Mouse (Mus musculus) MEL (cell line): ENCODE measurements around the gene Sfrp4. TPM values are rescaled to one million over a fixed set of nuclear protein-coding genes. Genes with fewer than 3 reads are reported as not detected.

Experiments
- DNase-seq: peaks from one replicate; pipeline ENCODE4 v3.0.0; 2011; ENCODE audit warnings: low read depth, low spot score
- H3K27ac ChIP-seq: 2 replicates; pipeline ENCODE4 v1.5.1; 2012; ENCODE audit warnings: low read depth, mild to moderate bottlenecking, control low read depth, low read length, moderate library complexity; ENCODE audit not compliant: control insufficient read depth
- H3K27me3 ChIP-seq, 2 experiments: fragments of 150-350 bp in 1 of 2; sonication (generic) in 1 of 2; 2 replicates each; pipeline ENCODE4 v1.6.1; 2012; ENCODE audit warnings: low read length in 2 of 2, mild to moderate bottlenecking in 2 of 2, improper control_type of control experiment in 1 of 2, moderate library complexity in 1 of 2; ENCODE audit not compliant: insufficient read depth in 2 of 2, control insufficient read depth in 1 of 2
- H3K36me3 ChIP-seq, 2 experiments: 2 replicates each; pipeline ENCODE4 v1.6.1; 2012 to 2014; ENCODE audit warnings: low read length in 2 of 2, improper control_type of control experiment in 1 of 2, inconsistent platforms in 1 of 2, mild to moderate bottlenecking in 1 of 2; ENCODE audit not compliant: insufficient read depth in 2 of 2, control insufficient read depth in 1 of 2
- H3K4me1 ChIP-seq, 2 experiments: fragments of 150-350 bp in 1 of 2; sonication (generic) in 1 of 2; 2 replicates each; pipeline ENCODE4 v1.6.1; 2012; ENCODE audit warnings: low read length in 2 of 2, improper control_type of control experiment in 1 of 2, mild to moderate bottlenecking in 1 of 2; ENCODE audit not compliant: insufficient read depth in 2 of 2, control insufficient read depth in 1 of 2
- H3K4me3 ChIP-seq, 2 experiments: fragments of 150-350 bp in 1 of 2; sonication (generic) in 1 of 2; 2 replicates each; pipeline ENCODE4 v1.5.1; 2012; ENCODE audit warnings: low read depth in 2 of 2, low read length in 2 of 2, mild to moderate bottlenecking in 2 of 2, moderate library complexity in 2 of 2, control low read depth in 1 of 2, improper control_type of control experiment in 1 of 2; ENCODE audit not compliant: control insufficient read depth in 1 of 2, insufficient read depth in 1 of 2
- H3K79me2 ChIP-seq: 2 replicates; pipeline ENCODE4 v1.6.1; 2012; ENCODE audit warnings: mild to moderate bottlenecking, low read length, moderate library complexity; ENCODE audit not compliant: control insufficient read depth, poor library complexity, insufficient read depth
- H3K9ac ChIP-seq: 2 replicates; pipeline ENCODE4 v1.6.1; 2012; ENCODE audit warnings: low read depth, mild to moderate bottlenecking, control low read depth, low read length, moderate library complexity; ENCODE audit not compliant: control insufficient read depth, poor library complexity, severe bottlenecking
- H3K9me3 ChIP-seq: fragments of 150-350 bp; sonication (generic); replicated peaks from 2 replicates; pipeline ENCODE4 v1.6.1; 2012; ENCODE audit warnings: mild to moderate bottlenecking, low read length, improper control_type of control experiment, moderate library complexity; ENCODE audit not compliant: insufficient read depth
- BHLHE40 ChIP-seq: IDR thresholded peaks from 2 replicates; pipeline ENCODE4 v1.6.1; 2012; ENCODE audit warnings: low read depth, mild to moderate bottlenecking, inconsistent platforms, low read length, improper control_type of control experiment, borderline replicate concordance
- CHD1 ChIP-seq: IDR thresholded peaks from 2 replicates; pipeline ENCODE4 v1.6.1; 2012; ENCODE audit warnings: low read depth, mild to moderate bottlenecking, inconsistent platforms, low read length, improper control_type of control experiment
- CTCF ChIP-seq, 3 experiments: IDR thresholded peaks in 2 of 3; conservative IDR thresholded peaks in 1 of 3; 2 replicates each; pipeline ENCODE4 v1.5.1; 2011 to 2012; ENCODE audit warnings: low read length in 3 of 3, low read depth in 2 of 3, mild to moderate bottlenecking in 2 of 3, improper control_type of control experiment in 1 of 3, inconsistent platforms in 1 of 3, mixed read lengths in 1 of 3, moderate library complexity in 1 of 3; ENCODE audit not compliant: control insufficient read depth in 1 of 3, insufficient read depth in 1 of 3, poor library complexity in 1 of 3, severe bottlenecking in 1 of 3
- E2F4 ChIP-seq: IDR thresholded peaks from 2 replicates; pipeline ENCODE4 v1.6.1; 2011; ENCODE audit warnings: low read depth, low read length, improper control_type of control experiment, borderline replicate concordance
- ELF1 ChIP-seq: IDR thresholded peaks from 2 replicates; pipeline ENCODE4 v1.6.1; 2014; ENCODE audit warnings: low read depth, mild to moderate bottlenecking, inconsistent platforms, low read length, improper control_type of control experiment, moderate library complexity
- EP300 ChIP-seq, 2 experiments: IDR thresholded peaks; 2 replicates each; pipeline ENCODE4 v1.6.1; 2011; ENCODE audit warnings: improper control_type of control experiment in 2 of 2, low read length in 2 of 2, low read depth in 1 of 2, mild to moderate bottlenecking in 1 of 2
- GATA1 ChIP-seq: IDR thresholded peaks from 2 replicates; pipeline ENCODE4 v1.6.1; 2011; ENCODE audit warnings: low read depth, low read length, improper control_type of control experiment
- JUND ChIP-seq: IDR thresholded peaks from 2 replicates; pipeline ENCODE4 v1.6.1; 2011; ENCODE audit warnings: low read depth, mild to moderate bottlenecking, improper control_type of control experiment, low read length
- KAT2A ChIP-seq: conservative IDR thresholded peaks from 2 replicates; pipeline ENCODE4 v1.6.1; 2012; ENCODE audit warnings: low read depth, low read length, improper control_type of control experiment, inconsistent platforms
- MAX ChIP-seq: IDR thresholded peaks from 2 replicates; pipeline ENCODE4 v1.6.1; 2011; ENCODE audit warnings: low read length, improper control_type of control experiment
- MEF2A ChIP-seq: IDR thresholded peaks from 2 replicates; pipeline ENCODE4 v1.6.1; 2014; ENCODE audit warnings: low read depth, mild to moderate bottlenecking, inconsistent platforms, low read length, improper control_type of control experiment; ENCODE audit not compliant: poor library complexity, insufficient replicate concordance, severe bottlenecking; ENCODE audit errors: extremely low read depth
- MYC ChIP-seq: IDR thresholded peaks from 2 replicates; pipeline ENCODE4 v1.6.1; 2011; ENCODE audit warnings: low read depth, mild to moderate bottlenecking, low read length, improper control_type of control experiment, moderate library complexity
- POLR2A ChIP-seq, 2 experiments: IDR thresholded peaks; 2 replicates each; pipeline ENCODE4 v1.6.1; 2011 to 2012; ENCODE audit warnings: low read length in 2 of 2, mild to moderate bottlenecking in 2 of 2, control low read depth in 1 of 2, improper control_type of control experiment in 1 of 2, low read depth in 1 of 2, moderate library complexity in 1 of 2; ENCODE audit not compliant: control insufficient read depth in 1 of 2, insufficient read depth in 1 of 2, poor library complexity in 1 of 2
- POLR2AphosphoS2 ChIP-seq: IDR thresholded peaks from 2 replicates; pipeline ENCODE4 v1.6.1; 2011; ENCODE audit warnings: low read length, improper control_type of control experiment
- RAD21 ChIP-seq: IDR thresholded peaks from 2 replicates; pipeline ENCODE4 v1.6.1; 2011; ENCODE audit warnings: mild to moderate bottlenecking, low read depth, low read length, improper control_type of control experiment
- SMC3 ChIP-seq: IDR thresholded peaks from 2 replicates; pipeline ENCODE4 v1.6.1; 2011; ENCODE audit warnings: low read depth, low read length, improper control_type of control experiment
- ZC3H11A ChIP-seq: IDR thresholded peaks from 2 replicates; pipeline ENCODE4 v1.6.1; 2012; ENCODE audit warnings: low read depth, mild to moderate bottlenecking, inconsistent platforms, low read length, improper control_type of control experiment
- ZKSCAN1 ChIP-seq: IDR thresholded peaks from 2 replicates; pipeline ENCODE4 v1.6.1; 2012; ENCODE audit warnings: low read depth, mild to moderate bottlenecking, inconsistent platforms, low read length, improper control_type of control experiment, moderate library complexity
- polyA plus RNA-seq, 2 experiments: library from polyadenylated mRNA; stranded (reverse) in 1 of 2; unstranded in 1 of 2; fragments of >175 nt in 1 of 2; fragments of >200 nt in 1 of 2; gene quantifications; 2 replicates each; pipeline versions ENCODE4 v1.2.1 to v1.2.4; 2012; ENCODE audit warnings: low replicate concordance in 2 of 2, low read depth in 1 of 2; ENCODE audit not compliant: insufficient read length in 2 of 2, insufficient read depth in 1 of 2, missing spikeins in 1 of 2
- total RNA-seq: library from RNA; depleted of rRNA; stranded (reverse); fragments of 300-350 nt; gene quantifications from 2 replicates; pipeline ENCODE4 v1.2.3, GENCODE M21; 2012

The Sfrp4 gene
- total and polyA plus RNA-seq, 3 experiments = 0.19 TPM; not detected in 2

GRCm38 (mm10) chr13:19624632-19625320 is 1.9 kb downstream of the Sfrp4 start (continued):
- no peak for TF ChIP-seq JUND
- no peak for TF ChIP-seq POLR2AphosphoS2
- TF ChIP-seq ZKSCAN1 = no peak

- TF ChIP-seq SMC3 = no peak
- no peak for TF ChIP-seq MYC
- TF ChIP-seq POLR2A (IDR thresholded peaks at IDR 0.05; ENCODE audit: control insufficient read depth in 1 of 2, insufficient read depth in 1 of 2, low read depth in 1 of 2, low read length in 2 of 2, poor library complexity in 1 of 2) = no peak
- no peak for TF ChIP-seq JUND
- TF ChIP-seq POLR2AphosphoS2 = no peak
- TF ChIP-seq ELF1 = no peak
- no peak for TF ChIP-seq KAT2A
- TF ChIP-seq GATA1 = no peak
- no peak for TF ChIP-seq MEF2A
- no peak for TF ChIP-seq MAX
- TF ChIP-seq CTCF (IDR thresholded peaks at IDR 0.05 in 2 of 3, conservative IDR thresholded peaks at IDR 0.05 in 1 of 3; ENCODE audit: control insufficient read depth in 1 of 3, insufficient read depth in 1 of 3, low read depth in 2 of 3, low read length in 3 of 3, poor library complexity in 1 of 3, severe bottlenecking in 1 of 3) = no peak
- TF ChIP-seq ZKSCAN1 = no peak
- TF ChIP-seq EP300 (IDR thresholded peaks at IDR 0.05; ENCODE audit: low read depth in 1 of 2, low read length in 2 of 2) = no peak
- no peak for TF ChIP-seq ZC3H11A
- no peak for TF ChIP-seq RAD21
- no peak for TF ChIP-seq BHLHE40
- TF ChIP-seq E2F4 = no peak
- no peak for TF ChIP-seq CHD1
- Histone ChIP-seq H3K27me3 (no peaks in the 10 kb centered on the region), H3K36me3 (peaks cover 0 to 9% of the 10 kb centered on the region in 2 experiments; a peak in 2 of 4 replicates), H3K4me1 (peaks cover 0 to 5% of the 10 kb centered on the region in 2 experiments; a peak in 3 of 4 replicates), H3K9me3 (no peaks in the 10 kb centered on the region), H3K79me2 (no peaks in the 10 kb centered on the region), H3K4me3 (no peak overlapping the region), H3K9ac (no peak overlapping the region), H3K27ac (no peak overlapping the region)
- DNase-seq = no peak
Observed at GRCm38 (mm10) chr13:19626473-19626872, 3.6 kb downstream of the Sfrp4 start.
